Mouse (Mus musculus) olfactory bulb, adult 2 months (tissue): ENCODE results near the gene Rhbdl1.

Source experiments
- CTCF ChIP-seq: fragments of 200-500 bp; IDR thresholded peaks from 2 replicates; pipeline ENCODE4 v1.5.1; 2012; ENCODE audit warnings: low read depth, mild to moderate bottlenecking, low read length, moderate library complexity; ENCODE audit not compliant: insufficient read depth
- POLR2A ChIP-seq: fragments of 200-500 bp; IDR thresholded peaks from 2 replicates; pipeline ENCODE4 v1.6.1; 2012; ENCODE audit warnings: mild to moderate bottlenecking, low read depth, low read length, moderate library complexity; ENCODE audit not compliant: insufficient read depth

DNA sequence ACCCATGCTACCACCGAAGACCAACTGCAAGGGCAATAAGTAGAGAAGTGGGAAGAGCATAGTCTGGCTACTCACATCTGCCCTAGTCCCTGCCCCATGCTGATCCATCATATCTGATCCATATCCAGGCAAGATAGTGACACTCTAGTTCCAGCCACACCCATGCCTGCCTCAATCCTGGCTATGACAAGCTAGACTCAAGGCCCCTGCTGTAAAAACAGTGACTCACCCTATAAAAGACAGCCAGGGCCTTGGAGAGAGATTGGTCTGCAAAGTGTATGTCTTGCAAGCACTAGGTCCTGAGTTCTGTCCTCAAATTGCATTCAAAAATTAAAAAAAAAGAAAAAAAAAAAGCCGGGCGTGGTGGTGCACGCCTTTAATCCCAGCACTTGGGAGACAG is 30.6 kb downstream of the Rhbdl1 start:
- TF ChIP-seq POLR2A (no peak), CTCF (no peak)
